Mouse (Mus musculus): Measurements from ENCODE around the gene Morc1.

GRCm38 (mm10) chr16:48620510-48620909, 189.5 kb downstream of the Morc1 start:
- no peak for TF ChIP-seq CTCF (IDR thresholded peaks at IDR 0.05; ENCODE audit: insufficient read depth, low read length)
- no peak for TF ChIP-seq POLR2A (IDR thresholded peaks at IDR 0.05; ENCODE audit: borderline replicate concordance, extremely low read depth, low read depth, low read length)
